Mouse (Mus musculus) neutrophil, adult 5-6 weeks (primary cell): ENCODE measurements around the gene Klf11. TPM values are rescaled to one million over a fixed set of nuclear protein-coding genes. Genes with fewer than 3 reads are reported as not detected.

ENCODE experiments used
- total RNA-seq: library from RNA; stranded (forward); fragments of 200-1000 nt; gene quantifications from 2 replicates; pipeline ENCODE4 v1.2.3, GENCODE M21; 2017

The Klf11 gene
- total RNA-seq, 1 experiment from 2014 or later: 29.6 TPM

Other genes starting within 250 kb of the Klf11 start
- gene Taf1b, start 152.9 kb upstream of the Klf11 start, total RNA-seq: 34.7 and 46.3 TPM in 2 replicates
- gene Grhl1, start 79.0 kb upstream of the Klf11 start, total RNA-seq: 0.74 and 1.0 TPM in 2 replicates
- not detected in 2 replicates for gene Cys1, start 30.5 kb downstream of the Klf11 start, total RNA-seq
- 0.70 and 1.8 TPM in 2 replicates for gene Rrm2, start 57.0 kb downstream of the Klf11 start, total RNA-seq
- 0.23 and 5.9 TPM in 2 replicates for gene Mboat2, start 179.6 kb downstream of the Klf11 start, total RNA-seq